Mouse (Mus musculus): ENCODE results near the gene Cxcl16. TPM values are rescaled to one million over a fixed set of nuclear protein-coding genes. Genes with fewer than 3 reads are reported as not detected.
A peak's percentile ranks its signal among the peaks of the same experiment; 100 is the strongest.

The Cxcl16 gene
- total RNA-seq, 2 experiments from 2014 or later = 0.94 to 1.2 TPM

DNA sequence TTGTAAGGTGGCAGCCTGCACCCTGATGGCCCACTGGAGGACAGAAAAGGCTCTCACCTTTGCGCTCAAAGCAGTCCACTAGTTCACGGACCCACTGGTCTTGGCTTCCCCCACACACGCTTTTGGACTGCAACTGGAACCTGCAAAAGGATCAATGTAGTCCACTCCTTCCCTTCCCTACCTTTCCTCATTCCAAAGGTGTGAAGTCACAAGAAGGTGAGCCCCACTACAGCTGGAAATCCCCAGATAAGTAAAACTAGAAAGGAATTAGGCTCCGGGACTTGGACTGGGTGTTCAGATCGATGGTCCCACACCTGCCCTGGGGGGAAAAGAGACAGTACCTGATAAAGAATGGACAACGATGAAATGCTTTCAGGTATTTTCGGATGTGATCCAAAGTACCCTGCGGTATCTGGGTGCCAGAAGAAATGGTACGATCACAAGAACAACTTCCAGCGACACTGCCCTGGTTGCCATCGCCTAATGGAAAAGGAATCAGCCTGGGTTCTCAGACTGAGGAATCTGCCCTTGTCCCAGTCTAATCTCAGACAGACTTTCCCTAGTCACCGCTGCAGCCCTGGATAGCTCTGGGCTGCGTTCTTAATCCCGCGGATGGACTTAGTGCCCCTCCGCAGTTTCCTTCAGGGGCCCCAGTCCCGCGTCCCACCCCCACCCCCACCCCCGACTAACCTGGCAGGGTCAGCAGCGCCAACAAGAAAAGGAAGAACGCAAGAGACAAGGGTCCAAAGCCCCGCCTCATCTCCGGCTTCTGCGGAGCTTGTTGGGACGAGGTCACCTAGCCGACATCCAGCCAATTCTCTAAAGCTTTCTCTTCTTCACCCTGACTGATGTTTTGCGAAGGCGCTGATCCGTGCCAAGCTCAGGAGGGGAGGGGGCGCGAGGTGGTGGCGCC, 840 bp downstream of the Cxcl16 start, which contains the start of gene Zmynd15:
Zmynd15 (plus strand) TSS at position 746 of the 913 bp plus-strand sequence.
- intact Hi-C loops (cut with DNase I) = no loop called here
- DNase-seq (ENCODE audit: low spot score in 2 of 2) = no peak

DNA sequence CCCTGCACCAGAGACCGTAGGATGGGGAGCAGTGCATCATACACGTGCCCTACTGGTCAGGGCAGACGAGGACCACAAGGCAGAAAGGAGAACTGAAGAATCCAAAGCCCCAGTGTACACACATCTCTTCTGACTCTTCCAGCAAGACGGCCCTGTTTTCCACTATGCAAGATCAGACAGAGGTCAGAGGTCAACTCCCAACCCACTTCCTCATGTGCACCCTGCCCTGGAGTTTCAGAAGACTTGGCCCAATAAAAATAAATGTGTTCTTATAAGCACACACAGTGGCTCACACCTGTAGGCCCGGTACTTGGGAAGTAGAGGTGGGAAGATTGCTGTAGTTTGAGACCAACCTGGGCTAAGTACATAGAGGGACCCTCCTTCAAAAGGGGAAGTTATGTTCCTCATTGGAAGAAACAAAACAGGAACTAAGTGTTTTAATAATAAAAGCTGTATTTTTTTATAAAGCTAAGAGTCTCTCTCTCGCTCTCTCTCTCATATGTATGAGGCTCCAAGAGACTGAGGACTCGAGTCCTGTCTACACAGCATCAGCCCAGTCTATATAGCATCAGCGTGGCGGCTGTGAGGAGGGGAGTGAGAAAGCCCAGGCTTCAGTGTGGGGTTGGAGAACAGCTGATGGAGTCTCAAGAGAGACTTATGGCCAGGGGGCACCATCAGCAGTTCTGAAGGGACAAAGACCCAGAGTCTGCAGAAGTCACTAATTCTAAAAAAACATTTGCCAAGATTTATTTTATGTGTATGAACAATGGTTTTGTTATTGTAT, 6.3 kb downstream of the Cxcl16 start:
- no peak for DNase-seq (ENCODE audit: low spot score in 2 of 2)
- intact Hi-C loops (cut with DNase I) = no loop called here

DNA sequence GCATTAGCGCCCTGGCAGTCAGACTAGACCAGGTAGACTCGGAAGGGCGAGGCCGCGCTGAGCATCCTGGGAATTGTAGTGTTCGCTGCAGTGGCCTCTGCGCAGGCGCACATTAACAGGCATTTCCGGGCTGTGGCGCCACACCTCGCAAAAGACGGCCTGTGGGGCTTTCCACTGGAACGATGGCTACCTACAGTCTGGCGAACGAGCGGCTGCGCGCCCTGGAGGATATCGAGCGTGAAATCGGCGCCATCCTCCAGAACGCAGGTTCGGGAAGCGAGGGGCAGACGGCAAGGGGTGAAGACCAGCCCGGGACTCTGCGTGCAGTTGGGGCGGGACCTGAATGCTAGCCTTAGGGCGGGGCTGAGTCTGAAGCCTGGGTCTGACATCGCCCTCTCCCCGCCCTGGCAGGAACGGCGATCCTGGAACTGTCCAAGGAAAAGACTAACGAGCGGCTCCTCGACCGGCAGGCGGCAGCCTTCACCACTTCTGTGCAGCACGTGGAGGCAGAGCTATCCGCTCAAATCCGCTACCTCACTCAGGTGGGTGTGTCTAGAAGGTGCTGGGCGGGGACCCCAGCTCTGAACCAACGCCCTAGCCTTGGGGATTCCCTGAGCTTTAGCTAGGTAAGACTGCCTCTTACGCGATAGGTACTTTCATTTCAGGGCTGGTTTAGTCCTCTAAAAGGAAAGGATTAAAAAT, 7.8 kb downstream of the Cxcl16 start, which contains the start of gene Med11:
Med11 (plus strand) TSS at position 123 of the 702 bp plus-strand sequence.
- DNase-seq (ENCODE audit: low spot score in 2 of 2) = peak; percentile 96 to 98
- intact Hi-C loops (cut with DNase I) = loop anchor here (1.0 to 2.0 kb wide), 2 partner anchors 19 to 54 kb away; partner anchors contain the start of gene Arrb2

DNA sequence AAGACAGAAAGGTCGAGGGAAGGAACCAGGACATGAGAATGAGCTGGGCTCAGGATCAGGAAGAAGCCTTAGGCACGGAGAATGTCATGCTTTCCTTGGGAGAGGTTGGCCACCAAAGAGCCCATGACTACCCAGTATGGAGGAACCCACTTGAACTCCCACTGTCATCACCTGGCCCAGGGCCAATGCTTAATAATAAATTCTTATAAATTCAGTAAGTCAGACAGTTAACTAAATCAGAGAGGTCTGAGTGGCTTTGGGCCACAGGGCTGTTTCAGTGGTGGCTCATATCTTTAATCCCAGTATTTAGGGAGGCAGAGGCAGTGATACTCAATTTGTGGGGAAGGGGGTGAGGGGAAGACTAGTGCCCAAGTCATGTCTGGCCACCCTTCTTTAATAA, 8.9 kb downstream of the Cxcl16 start:
- no peak for DNase-seq (ENCODE audit: low spot score in 2 of 2)
- intact Hi-C loops (cut with DNase I) = loop anchor here (2.0 kb wide), 1 partner anchor 18 kb away; the partner anchor contains the start of gene Arrb2

DNA sequence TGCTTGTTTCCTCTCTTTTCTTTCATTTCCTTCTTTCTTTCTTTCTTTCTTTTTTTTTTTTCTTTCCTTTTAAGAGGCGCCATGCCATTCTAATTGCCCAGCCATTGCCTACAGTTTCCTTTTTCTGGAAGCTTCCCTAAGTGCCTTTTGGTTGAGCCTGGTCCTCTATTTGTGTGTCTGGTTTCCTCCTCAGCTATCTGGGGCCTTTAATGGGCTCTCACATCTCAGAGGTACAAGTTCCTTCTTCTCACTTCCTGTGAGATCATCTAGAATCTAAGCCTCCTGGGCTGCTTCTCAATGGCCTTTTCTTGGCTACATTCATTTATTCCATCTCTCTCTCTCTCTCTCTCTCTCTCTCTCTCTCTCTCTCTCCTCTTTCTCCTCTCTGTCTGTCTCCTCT, 12.4 kb downstream of the Cxcl16 start:
- intact Hi-C loops (cut with DNase I) = no loop called here
- DNase-seq (ENCODE audit: low spot score in 2 of 2) = no peak

DNA sequence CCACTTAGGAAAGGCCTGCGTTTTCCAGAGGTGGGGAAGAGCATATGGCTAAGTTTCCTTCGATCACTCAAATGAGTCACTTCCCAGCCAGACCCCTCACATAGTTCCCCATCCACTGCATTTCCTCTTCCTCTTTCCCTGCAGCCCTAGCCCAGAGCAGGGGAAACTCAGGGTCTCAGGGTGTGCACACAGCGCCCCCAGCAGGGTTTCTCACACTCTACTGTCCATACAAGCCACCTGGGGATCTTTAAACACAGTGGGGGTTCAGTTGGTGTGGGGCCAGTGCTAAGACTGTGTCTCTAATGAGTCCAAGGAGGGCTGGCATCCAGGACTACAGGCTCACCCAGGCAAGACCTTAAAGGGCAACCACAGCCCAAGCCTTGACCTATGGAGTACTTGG, 13.0 kb downstream of the Cxcl16 start:
- no peak for DNase-seq (ENCODE audit: low spot score in 2 of 2)
- intact Hi-C loops (cut with DNase I) = no loop called here

DNA sequence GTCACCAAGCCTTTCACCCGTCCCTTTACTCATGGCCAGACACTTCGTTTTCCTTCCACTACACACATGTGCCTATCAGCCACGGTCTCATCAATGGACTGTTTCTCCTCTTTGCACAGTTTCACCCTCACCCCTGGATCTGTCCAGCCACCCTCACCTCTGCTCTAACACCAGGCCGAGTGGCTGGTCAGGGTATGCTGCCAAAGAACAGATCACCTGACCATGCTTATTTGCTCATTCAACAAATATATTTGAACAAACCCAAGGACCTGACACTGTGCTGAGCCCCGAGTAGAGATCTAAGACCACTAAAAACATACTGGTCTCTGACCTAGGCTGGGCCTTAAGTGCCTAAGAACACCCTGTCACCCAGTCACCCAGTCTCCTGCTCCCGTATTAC, 15.1 kb downstream of the Cxcl16 start:
- intact Hi-C loops (cut with DNase I) = no loop called here
- DNase-seq (ENCODE audit: low spot score in 2 of 2) = no peak

DNA sequence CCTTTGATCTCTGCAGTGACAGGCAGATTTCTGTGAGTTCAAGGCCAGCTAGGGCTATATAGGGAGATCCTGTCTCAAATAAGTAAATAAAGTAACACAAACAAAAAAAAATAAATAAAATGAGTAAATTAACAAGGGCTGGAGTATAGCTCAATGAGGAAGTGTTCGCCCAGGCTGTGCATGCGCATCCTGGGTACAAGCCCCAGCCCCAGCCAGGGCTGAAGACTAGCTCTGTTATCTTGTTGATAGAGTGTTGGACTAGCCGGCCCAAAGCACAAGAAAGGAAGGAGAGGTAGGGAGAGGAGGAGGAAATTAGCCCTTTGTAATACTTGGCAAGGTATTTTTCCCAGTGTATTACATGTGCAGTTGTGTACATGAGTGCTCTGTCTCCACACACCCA, 15.8 kb downstream of the Cxcl16 start:
- intact Hi-C loops (cut with DNase I) = no loop called here
- DNase-seq (ENCODE audit: low spot score in 2 of 2) = no peak

DNA sequence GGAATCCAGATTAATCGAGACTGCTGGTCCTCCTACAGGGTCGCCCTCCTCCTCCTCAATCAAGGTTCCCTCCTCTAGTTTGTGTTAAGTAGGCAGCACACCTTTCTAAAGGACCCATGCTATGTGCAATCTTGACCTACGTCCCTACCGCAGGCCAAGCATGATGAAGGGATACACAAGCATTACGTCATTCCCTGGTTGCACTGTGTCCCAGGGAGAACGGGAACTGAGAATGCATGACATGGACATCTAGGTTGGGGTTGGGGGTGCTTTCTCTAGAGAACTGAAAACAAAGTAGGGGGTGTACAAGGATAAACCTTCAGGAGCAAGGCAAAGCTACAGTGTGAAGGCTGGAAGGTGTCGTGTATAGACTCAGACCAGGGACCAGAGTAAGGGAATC, 17.9 kb downstream of the Cxcl16 start:
- intact Hi-C loops (cut with DNase I) = no loop called here
- no peak for DNase-seq (ENCODE audit: low spot score in 2 of 2)

DNA sequence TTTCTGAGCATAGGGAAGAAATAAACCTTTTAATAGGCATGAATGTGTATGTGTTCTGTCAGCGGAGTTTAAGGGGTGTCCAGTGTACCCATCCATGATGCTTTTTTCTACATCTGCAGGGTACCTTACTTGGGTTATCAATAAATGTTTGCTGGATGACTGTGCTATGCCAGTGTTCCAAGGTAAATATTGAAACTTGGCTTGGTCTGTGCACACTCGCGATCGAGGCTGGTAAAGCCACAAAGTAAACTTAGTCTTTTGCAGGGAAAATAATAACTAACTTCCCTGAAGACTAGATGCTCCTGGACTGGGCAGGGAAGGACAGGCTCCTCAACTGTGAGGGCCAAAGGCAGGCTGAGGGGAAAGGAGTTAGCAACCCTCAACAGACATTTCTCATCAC, 19.1 kb downstream of the Cxcl16 start:
- DNase-seq (ENCODE audit: low spot score in 2 of 2) = no peak
- intact Hi-C loops (cut with DNase I) = no loop called here

DNA sequence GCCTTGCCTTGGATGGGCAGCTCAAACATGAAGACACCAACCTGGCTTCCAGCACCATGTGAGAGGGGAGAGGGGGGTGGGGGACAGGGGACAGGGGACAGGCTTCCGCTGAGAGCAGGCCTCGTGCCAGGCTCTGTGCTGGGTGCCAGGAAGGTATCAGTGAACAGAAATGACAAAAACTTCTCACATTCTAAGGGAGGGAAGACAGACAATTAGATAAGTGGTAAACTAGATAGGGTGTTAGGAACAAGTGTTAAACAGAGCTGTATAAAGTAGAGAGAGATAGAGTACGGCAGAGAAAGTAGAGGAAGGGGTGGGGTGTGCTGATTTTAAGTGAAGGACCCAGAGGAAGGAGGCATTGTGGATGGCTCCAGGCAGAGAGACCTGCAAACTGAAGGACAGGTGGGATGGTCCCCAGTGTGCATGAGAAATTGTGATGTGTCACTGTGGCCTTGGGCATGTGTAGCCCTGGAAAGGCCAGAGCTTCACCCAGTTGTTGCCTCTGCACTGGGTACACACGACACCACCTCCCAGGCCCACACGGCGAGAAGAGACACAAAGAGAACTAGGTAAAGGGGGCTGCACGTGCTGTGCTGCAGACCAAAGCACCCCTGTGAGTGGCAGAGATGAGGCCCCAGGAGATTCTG, 20.9 kb downstream of the Cxcl16 start:
- intact Hi-C loops (cut with DNase I) = no loop called here
- DNase-seq (ENCODE audit: low spot score in 2 of 2) = no peak

DNA sequence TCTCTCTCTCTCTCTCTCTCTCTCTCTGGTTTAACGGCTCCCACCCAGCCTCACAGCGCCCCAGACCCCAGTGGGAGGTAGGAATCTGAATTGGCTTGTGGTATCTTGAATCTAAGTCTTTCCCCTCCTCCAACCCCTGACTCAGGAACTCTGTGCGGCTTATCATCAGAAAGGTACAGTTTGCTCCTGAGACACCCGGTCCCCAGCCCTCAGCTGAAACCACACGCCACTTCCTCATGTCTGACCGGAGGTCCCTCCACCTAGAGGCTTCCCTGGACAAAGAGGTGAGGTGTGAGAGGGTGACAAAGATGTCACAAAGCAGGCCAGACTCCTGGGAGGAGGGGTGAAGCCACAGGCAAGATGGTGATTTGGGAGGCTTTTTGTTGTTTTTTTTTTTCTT, 22.4 kb downstream of the Cxcl16 start:
- intact Hi-C loops (cut with DNase I) = no loop called here
- DNase-seq (ENCODE audit: low spot score in 2 of 2) = no peak

DNA sequence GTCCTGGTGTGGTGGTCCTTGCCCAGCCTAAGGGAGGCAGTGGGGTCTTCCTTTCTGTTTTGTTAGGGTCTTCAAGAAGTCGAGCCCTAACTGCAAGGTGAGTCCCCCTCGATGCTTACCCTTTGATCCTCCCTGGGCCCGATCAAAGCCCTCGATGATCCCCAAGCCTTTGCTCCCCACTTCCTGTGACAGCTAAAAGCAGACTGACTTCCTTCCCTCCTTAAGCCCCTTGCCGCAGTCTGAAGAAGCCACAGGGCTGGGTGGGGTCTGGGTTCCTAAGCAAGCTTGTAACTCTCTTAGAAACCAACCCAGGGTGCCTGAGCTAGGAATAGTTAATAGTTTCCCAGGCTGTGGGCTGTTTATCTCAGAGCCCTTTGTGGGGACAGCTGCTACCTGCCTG, 24.3 kb downstream of the Cxcl16 start:
- intact Hi-C loops (cut with DNase I) = no loop called here
- no peak for DNase-seq (ENCODE audit: low spot score in 2 of 2)

DNA sequence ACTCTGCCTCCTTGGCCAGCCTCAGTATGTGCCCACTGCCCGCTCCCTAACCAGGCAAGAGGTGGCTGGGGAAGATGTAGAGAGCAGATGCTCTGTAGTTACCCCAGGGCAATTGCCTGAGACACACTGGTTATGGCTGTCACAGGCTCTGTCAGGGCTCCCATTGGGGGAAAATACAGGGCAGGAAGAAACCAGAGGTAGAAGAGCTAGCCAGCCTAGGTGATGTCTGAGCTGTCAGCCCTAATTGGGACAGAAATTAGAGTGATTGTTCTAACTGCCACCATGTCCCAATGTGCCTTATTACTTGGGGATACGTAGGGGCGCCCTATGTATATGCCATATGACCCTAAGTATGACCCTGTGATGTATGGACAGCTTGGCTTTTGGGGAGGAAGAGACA, 25.8 kb downstream of the Cxcl16 start:
- intact Hi-C loops (cut with DNase I) = loop anchor here (2.0 to 5.0 kb wide), 3 partner anchors 17 to 323 kb away; partner anchors contain the start of genes Med11 and Tm4sf5

DNA sequence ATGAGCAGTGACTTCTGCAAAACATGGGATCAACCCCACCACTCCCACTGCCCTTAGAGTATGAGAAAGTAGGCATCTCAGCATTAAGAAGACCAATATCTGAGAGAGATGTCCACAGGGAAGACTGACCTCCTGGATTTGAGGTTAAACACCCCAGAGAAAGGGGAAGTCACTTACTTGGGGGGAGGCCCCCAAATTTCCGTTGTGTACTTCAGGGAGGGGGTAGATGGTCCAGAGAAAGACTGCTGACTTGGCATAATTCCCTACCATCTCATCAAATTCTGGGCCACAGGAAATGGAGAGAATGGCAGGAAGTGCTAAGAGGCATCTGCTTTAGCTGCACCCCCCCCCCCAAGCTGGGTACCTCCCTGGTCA, 26.2 kb downstream of the Cxcl16 start:
- no peak for DNase-seq (ENCODE audit: low spot score in 2 of 2)
- intact Hi-C loops (cut with DNase I) = loop anchor here (2.0 to 5.0 kb wide), 3 partner anchors 17 to 324 kb away; partner anchors contain the start of genes Med11 and Tm4sf5

More for the DNA sequence above, 25.8 kb downstream of the Cxcl16 start:
- no peak for DNase-seq (ENCODE audit: low spot score in 2 of 2)

DNA sequence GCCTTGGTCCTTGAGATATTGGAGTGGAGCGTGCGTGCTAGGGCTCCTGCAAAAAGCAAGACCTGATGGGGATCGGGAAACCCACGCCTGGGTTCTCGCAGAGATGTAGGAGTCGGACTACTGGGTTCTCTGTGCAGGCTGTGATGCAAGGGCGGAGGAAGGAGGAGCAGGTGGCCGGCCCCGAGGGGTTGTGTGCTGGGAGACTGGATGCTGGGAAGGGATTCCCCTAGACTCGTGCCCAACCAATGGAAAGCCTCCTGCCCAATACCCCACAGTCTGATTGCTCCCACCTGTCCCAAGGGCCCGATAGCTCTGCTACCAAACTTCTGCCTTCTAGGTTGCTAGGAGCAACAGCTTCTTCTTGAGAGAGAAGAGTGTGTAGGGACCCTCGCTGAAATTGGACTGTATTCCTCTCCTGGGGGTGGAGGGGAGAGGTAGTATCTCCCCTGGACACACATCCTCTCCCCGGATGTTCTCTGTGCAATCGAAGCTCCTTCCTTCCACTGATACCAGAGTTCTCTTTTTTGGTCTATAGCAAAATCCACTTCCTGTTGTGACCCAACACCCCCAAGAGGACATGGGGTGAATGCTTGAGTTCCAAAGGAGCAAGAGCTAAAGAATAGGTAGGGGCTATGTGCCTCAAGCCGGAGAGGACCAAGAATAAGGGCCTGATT, 26.8 kb downstream of the Cxcl16 start:
- intact Hi-C loops (cut with DNase I) = loop anchor here (2.0 to 5.0 kb wide), 3 partner anchors 18 to 324 kb away; partner anchors contain the start of genes Med11 and Tm4sf5
- peak; percentile 54 to 60 for DNase-seq (ENCODE audit: low spot score in 2 of 2)

DNA sequence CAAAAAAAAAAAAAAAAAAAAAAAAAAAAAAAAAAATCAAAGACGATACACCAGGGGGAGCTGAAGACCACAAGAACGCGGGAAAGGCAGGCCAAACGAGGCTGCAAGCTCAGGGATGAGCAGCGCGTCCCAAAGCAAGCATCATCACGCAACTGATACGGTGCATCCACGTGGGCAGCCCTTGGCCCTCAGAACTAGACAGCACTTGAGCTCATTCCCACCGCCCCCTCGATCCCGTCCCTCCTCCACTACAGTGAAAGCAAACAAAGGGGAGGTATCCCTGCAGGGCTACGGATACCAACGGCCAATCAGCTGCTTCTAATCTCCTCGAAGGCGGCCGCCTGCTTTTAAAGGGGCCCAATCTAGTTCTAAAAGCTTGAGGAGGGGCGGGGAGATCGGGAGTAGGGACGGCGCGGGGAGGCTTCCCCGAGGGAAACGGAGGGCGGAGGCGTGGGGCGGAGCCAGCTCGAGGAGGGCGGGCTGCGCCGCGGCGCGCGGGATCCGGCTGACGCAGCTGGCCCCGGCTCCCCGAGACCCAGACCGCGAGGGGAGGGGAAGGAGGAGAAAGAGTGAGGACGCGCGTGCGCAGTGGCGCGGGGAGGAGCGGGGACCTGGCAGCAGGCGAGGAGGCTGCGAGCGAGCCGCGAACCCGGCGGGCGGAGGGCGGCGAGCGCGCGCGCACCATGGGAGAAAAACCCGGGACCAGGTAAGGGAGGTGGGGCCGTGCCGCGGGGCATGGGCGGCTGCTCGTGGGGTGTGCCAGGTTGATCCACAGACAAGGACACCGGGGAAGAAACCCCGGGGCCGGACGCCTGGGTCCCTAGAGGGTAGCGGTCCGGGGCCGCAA, 27.5 kb downstream of the Cxcl16 start, which contains the start of gene Arrb2:
Arrb2 (plus strand) TSS at position 588 of the 847 bp plus-strand sequence.
- peak; percentile 98 to 99 for DNase-seq (ENCODE audit: low spot score in 2 of 2)
- intact Hi-C loops (cut with DNase I) = loop anchor here (2.0 to 5.0 kb wide), 3 partner anchors 19 to 325 kb away; partner anchors contain the start of genes Med11 and Tm4sf5

Measured in left cerebral cortex, postnatal 25 days (tissue).